Comparison of ENCODE assay signal across 17 mouse cellular contexts in the genomic region with DNA sequence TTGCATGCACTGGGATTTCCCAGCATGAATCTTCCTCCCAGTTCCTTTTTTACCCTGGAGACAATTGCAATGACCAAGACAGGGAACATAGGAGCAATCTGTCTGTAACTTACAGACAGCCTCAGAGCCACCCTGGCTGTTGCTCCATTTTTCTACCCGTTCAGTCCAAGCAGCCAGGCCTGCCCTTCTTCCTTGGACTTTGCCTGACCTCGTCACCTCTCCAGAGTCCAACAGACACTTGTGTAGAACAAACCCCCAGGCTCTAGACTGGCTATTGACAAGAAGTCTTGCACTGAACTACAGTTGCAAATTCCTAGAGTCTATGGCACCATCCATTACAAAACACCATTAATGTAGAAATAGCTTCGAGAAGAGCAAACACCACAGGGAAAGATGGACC. TPM values are rescaled to one million over a fixed set of nuclear protein-coding genes. Genes with fewer than 3 reads are reported as not detected.
"Had no signal": no experiment of that assay in that cellular context is flagged by ENCODE, and none has a peak within 500 bp of the region (broad histone marks: within the 10 kb centered on the region; RNA-seq: fewer than 3 reads in every experiment).

No protein-coding gene starts in this region.

- H3K4me1 ChIP-seq: liver, embryonic 15.5 days; midbrain, embryonic 13.5 days; stomach, embryonic 15.5 days had no signal

- ATAC-seq: lung, postnatal 0 days; midbrain, embryonic 13.5 days had no signal

- H3K4me2 ChIP-seq: liver, embryonic 11.5 days; liver, embryonic 15.5 days; midbrain, embryonic 13.5 days; stomach, embryonic 15.5 days had no signal

- H3K4me3 ChIP-seq: left cerebral cortex, adult 2 months; limb, embryonic 10.5 days; liver, embryonic 15.5 days; midbrain, embryonic 13.5 days; stomach, embryonic 15.5 days had no signal

- H3K27ac ChIP-seq: left cerebral cortex, adult 2 months; limb, embryonic 10.5 days; liver, embryonic 15.5 days; midbrain, embryonic 13.5 days; stomach, embryonic 15.5 days had no signal

- DNase-seq: lung, adult 2 months; lung, postnatal 36 days; right cerebral cortex, postnatal 14 days; thymus, adult 2 months; thymus, postnatal 36 days had no signal

- H3K9ac ChIP-seq: liver, embryonic 15.5 days; midbrain, embryonic 13.5 days; stomach, embryonic 15.5 days had no signal

- H3K9me3 ChIP-seq: limb, embryonic 10.5 days; liver, embryonic 15.5 days; midbrain, embryonic 13.5 days; stomach, embryonic 15.5 days had no signal

- H3K27me3 ChIP-seq: liver, embryonic 15.5 days; midbrain, embryonic 13.5 days; stomach, embryonic 15.5 days had no signal

- H3K36me3 ChIP-seq: limb, embryonic 10.5 days; liver, embryonic 15.5 days; midbrain, embryonic 13.5 days; stomach, embryonic 15.5 days had no signal

RNA-seq across cellular contexts. Expression of gene Cox6a2, which starts 3.6 kb away (rescaled TPM):
- total RNA-seq: midbrain, postnatal 0 days had no signal
- polyA plus RNA-seq: midbrain, embryonic 13.5 days had no signal

RNA-seq across cellular contexts. Expression of gene Slc5a2, which starts 55.6 kb away (rescaled TPM):
- total RNA-seq: layer of hippocampus, postnatal 25 days; left cerebral cortex, adult 2 months; left cerebral cortex, postnatal 14 days; megakaryocyte progenitor cell, adult 5-6 weeks; midbrain, postnatal 0 days had no signal
- polyA plus RNA-seq: midbrain, embryonic 13.5 days; midbrain, postnatal 0 days; neural tube, embryonic 14.5 days had no signal
